Mouse (Mus musculus): ENCODE measurements around the gene Spink4.

Gene Spink4

DNA sequence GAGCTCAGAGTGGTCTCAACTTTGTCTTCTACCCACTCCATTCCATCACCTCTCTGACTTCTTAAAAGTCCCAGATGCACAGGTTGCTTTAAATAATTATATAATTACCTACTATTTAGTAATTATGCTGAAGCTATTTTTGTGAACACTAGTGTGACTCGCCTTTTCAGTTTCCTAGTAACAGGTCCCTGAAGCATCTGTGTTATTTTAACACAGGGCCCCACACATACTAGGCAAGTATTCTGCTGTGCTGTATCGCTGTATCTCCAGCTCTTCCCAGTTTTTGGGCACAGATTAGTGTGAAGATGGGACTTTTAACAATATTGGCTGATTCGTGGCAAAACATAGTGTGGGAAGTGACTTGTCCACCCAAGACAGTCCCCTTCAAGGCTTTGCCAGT lies 43.7 kb downstream of the Spink4 start:
- in situ Hi-C loops (cut with MseI, MboI) = no loop called here

GRCm38 (mm10) chr4:40969161-40969560 lies 49.3 kb downstream of the Spink4 start:
- in situ Hi-C loops (cut with MseI, MboI) = no loop called here

GRCm38 (mm10) chr4:40969781-40970591 lies 50.1 kb downstream of the Spink4 start:
- in situ Hi-C loops (cut with MseI, MboI) = no loop called here

- in situ Hi-C loops (cut with MseI, MboI) = no loop called here
These were observed 50.7 kb downstream of the Spink4 start for GRCm38 (mm10) chr4:40970592-40970841.

GRCm38 (mm10) chr4:40970842-40971701 lies 51.2 kb downstream of the Spink4 start, which contains the start of gene Nfx1:
TSS of gene Nfx1 (plus strand) at chr4:40970906.
- in situ Hi-C loops (cut with MseI, MboI) = no loop called here

DNA sequence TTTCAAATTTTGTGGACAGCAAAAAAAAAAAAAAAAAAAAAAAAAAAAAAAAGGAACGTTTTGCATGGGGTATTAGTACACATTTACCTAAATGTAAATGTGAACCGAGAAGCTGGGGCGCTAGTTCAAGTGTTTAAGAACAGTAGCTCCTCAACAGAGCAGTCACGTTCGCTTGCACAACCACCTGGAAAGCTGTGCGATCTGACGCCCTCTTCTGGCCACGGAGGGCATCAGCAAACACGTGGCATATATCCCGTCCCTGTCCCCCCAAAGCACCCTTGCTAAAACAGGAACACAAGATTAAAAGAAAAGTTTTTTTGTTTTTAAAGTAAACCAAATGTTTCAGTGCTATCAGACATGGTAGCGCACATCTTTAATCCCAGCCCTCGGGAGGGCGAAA lies 51.9 kb downstream of the Spink4 start:
- in situ Hi-C loops (cut with MseI, MboI) = no loop called here

DNA sequence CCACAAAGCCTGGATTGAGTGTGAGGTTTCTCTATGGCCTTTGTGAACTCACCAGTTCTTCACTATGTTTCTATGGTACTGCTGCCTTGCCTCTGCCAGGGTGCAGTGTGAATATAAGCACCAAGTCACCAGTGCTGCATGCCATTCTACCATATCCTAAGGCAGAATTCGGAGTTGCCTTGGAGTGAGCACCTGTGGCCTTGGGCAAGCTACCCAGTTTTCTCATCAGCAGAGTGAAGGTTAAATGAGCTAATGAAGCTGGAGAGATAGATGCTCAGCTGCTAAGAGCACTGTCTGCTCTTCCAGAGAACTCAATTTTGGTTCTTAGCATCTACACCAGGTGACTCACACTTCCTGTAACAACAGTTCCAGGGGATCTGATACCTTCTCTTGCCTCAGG lies 54.2 kb downstream of the Spink4 start:
- in situ Hi-C loops (cut with MseI, MboI) = no loop called here

DNA sequence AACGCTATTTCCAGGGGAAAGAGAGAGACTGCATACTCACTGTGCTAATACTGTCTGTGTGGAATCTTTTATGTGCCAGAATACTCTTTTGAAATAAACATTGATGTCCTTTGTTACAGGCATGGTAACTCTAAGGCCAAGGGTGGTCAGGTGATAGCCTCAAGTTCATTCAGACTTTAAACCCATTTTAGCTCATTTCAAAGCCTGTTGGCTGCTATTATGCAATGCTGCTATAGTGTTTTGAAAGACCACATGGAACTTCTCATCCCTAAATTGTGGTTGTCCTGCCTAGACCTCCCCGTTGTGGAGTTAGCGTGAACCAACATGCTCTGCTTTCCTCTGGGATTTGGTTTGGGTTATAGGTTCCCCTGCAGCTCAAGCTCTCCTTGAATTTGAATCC lies 55.8 kb downstream of the Spink4 start:
- in situ Hi-C loops (cut with MseI, MboI) = no loop called here

GRCm38 (mm10) chr4:40976651-40977050 lies 56.8 kb downstream of the Spink4 start:
- in situ Hi-C loops (cut with MseI, MboI) = no loop called here

DNA sequence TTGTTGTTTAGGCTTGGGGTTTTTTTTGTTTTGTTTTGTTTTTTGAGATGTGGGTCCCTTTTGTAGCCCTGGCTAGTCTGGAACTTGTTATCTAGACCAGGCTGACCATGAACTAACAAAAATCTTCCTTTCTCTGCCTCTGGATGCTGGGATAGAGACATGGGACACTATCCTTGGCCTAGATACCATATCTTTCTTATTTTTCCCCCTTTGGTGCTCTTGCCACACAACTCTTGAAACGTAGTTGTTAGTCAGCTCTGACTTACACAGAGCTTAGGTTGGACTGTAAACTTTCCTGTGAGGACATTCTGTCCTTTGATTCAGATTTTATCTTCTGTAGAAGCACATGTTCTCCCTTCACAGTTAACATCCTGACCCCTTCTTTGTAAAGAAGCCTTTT lies 59.6 kb downstream of the Spink4 start:
- in situ Hi-C loops (cut with MseI, MboI) = no loop called here
